16 mouse cellular contexts compared by ENCODE assay signal in genomic region chr13:49643669-49644362, GRCm38 (mm10). TPM values are rescaled to one million over a fixed set of nuclear protein-coding genes. Genes with fewer than 3 reads are reported as not detected.
A peak's percentile ranks its signal among the peaks of the same experiment; 100 is the strongest.
DNase-seq lines count a peak whose midpoint lies in the region; ATAC-seq and TF ChIP-seq lines count a peak whose summit lies in the region.
"Had no signal": no experiment of that assay in that cellular context is flagged by ENCODE, and none has a peak within 500 bp of the region (broad histone marks: within the 10 kb centered on the region; RNA-seq: fewer than 3 reads in every experiment).

No protein-coding gene starts in this region.

- H3K36me3 ChIP-seq in heart, embryonic 15.5 days = no peaks in the 10 kb centered on the region
- no peaks in the 10 kb centered on the region for H3K36me3 ChIP-seq in stomach, embryonic 15.5 days
- H3K36me3 ChIP-seq: embryonic facial prominence, embryonic 13.5 days had no signal

- POLR2A ChIA-PET in Patski (lab: Charles Lee) = no interaction called here

- no peak overlapping the region for H3K4me3 ChIP-seq in heart, embryonic 15.5 days
- no peak overlapping the region for H3K4me3 ChIP-seq in stomach, embryonic 15.5 days (replicated peaks)
- H3K4me3 ChIP-seq: embryonic facial prominence, embryonic 13.5 days had no signal

- no peaks in the 10 kb centered on the region for H3K27me3 ChIP-seq in heart, embryonic 15.5 days
- H3K27me3 ChIP-seq in Patski = no peaks in the 10 kb centered on the region
- no peaks in the 10 kb centered on the region for H3K27me3 ChIP-seq in stomach, embryonic 15.5 days (replicated peaks)
- H3K27me3 ChIP-seq: embryonic facial prominence, embryonic 13.5 days had no signal

- ATAC-seq in heart, embryonic 15.5 days (replicated peaks; ENCODE audit: insufficient number of reproducible peaks, insufficient read depth, low FRiP score, low read depth) = no peak
- peak; percentile 26 for ATAC-seq in Patski
- no peak for ATAC-seq in stomach, embryonic 15.5 days (ENCODE audit: insufficient read depth, low FRiP score, low read depth)
- no peak for ATAC-seq in megakaryocyte, adult 5-6 weeks (ENCODE audit: poor library complexity, severe bottlenecking)

- DNase-seq in heart, adult 11 months = no peak
- peak; percentile 23 to 24 for DNase-seq in kidney, postnatal 36 days
- DNase-seq in kidney, postnatal 25 days = no peak
- no peak for DNase-seq in Patski (ENCODE audit: low read depth, low spot score)
- DNase-seq in spleen, postnatal 4 days (ENCODE audit: low spot score in 2 of 2) = no peak
- DNase-seq: cerebellum, adult 9-10 months; left cerebral cortex, postnatal 4 days; right cerebral cortex, adult 18-20 months; spleen, adult 18-20 months; thymus, postnatal 4 days had no signal

- peaks cover 2% of the 10 kb centered on the region; the same call in 1 of the 2 replicates for H3K4me1 ChIP-seq in heart, embryonic 15.5 days (replicated peaks)
- 0 out of 2 replicates have a peak, but pooled peaks cover 6% of the 10 kb centered on the region for H3K4me1 ChIP-seq in stomach, embryonic 15.5 days

- H3K27ac ChIP-seq in heart, embryonic 15.5 days = 0 out of 2 replicates have a peak overlapping the region, but pooled peaks have one; percentile 15
- peak overlapping the region; percentile 18; the same call in 1 of the 2 replicates for H3K27ac ChIP-seq in stomach, embryonic 15.5 days

- no peak overlapping the region for H3K4me2 ChIP-seq in heart, embryonic 15.5 days
- no peak overlapping the region for H3K4me2 ChIP-seq in stomach, embryonic 15.5 days
- H3K4me2 ChIP-seq: embryonic facial prominence, embryonic 13.5 days; heart, embryonic 11.5 days; liver, embryonic 11.5 days had no signal

- in situ Hi-C loops in Patski (cut with MboI; ENCODE audit: low pct_unique_long_range_greater_than_20kb) = loop anchor here (5.0 kb wide), 3 partner anchors 82 to 252 kb away; no protein-coding TSS in a partner anchor

- TF ChIP-seq CTCF in Patski (IDR thresholded peaks at IDR 0.05) = no peak

- CTCF ChIA-PET in Patski (lab: Charles Lee) = interaction anchor here (1.6 to 4.3 kb wide), 5 partner anchors 82 to 200 kb away, joined by 8 to 27 read pairs (median 9); no protein-coding TSS in a partner anchor

- H3K9me3 ChIP-seq in heart, embryonic 15.5 days (replicated peaks) = no peaks in the 10 kb centered on the region
- H3K9me3 ChIP-seq in stomach, embryonic 15.5 days = no peaks in the 10 kb centered on the region
- H3K9me3 ChIP-seq: embryonic facial prominence, embryonic 13.5 days had no signal

- no peak overlapping the region for H3K9ac ChIP-seq in heart, embryonic 15.5 days
- no peak overlapping the region for H3K9ac ChIP-seq in stomach, embryonic 15.5 days
- H3K9ac ChIP-seq: embryonic facial prominence, embryonic 13.5 days had no signal

RNA-seq across cellular contexts. Expression of gene Cenpp, which starts 8.8 kb away (rescaled TPM):
- 21.1 and 26.1 TPM in 2 replicates for polyA plus RNA-seq in heart, embryonic 15.5 days (2015; fragmentation: Nextera tagmentation; extraction: Ambion mirVana)
- 9.1 TPM for polyA plus RNA-seq in Patski (2021)
- polyA plus RNA-seq in stomach, embryonic 15.5 days (2015; fragmentation: Nextera tagmentation; extraction: Ambion mirVana) = 24.1 and 25.9 TPM in 2 replicates
- total RNA-seq in megakaryocyte, adult 5-6 weeks (2015) = 21.0 and 23.3 TPM in 2 replicates
- total RNA-seq in megakaryocyte, adult 5-6 weeks (2017) = 16.5 and 18.7 TPM in 2 replicates

RNA-seq across cellular contexts. Expression of gene Nol8, which starts 9.1 kb away (rescaled TPM):
- polyA plus RNA-seq in heart, embryonic 15.5 days (2015; fragmentation: Nextera tagmentation; extraction: Ambion mirVana) = 9.9 and 15.2 TPM in 2 replicates
- 15.0 TPM for polyA plus RNA-seq in Patski (2021)
- 13.4 and 17.5 TPM in 2 replicates for polyA plus RNA-seq in stomach, embryonic 15.5 days (2015; fragmentation: Nextera tagmentation; extraction: Ambion mirVana)
- 15.8 and 18.0 TPM in 2 replicates for total RNA-seq in megakaryocyte, adult 5-6 weeks (2015)
- 16.6 and 17.3 TPM in 2 replicates for total RNA-seq in megakaryocyte, adult 5-6 weeks (2017)

RNA-seq across cellular contexts. Expression of gene Ogn, which starts 36.0 kb away (rescaled TPM):
- 51.3 and 59.7 TPM in 2 replicates for polyA plus RNA-seq in heart, embryonic 15.5 days (2015; fragmentation: Nextera tagmentation; extraction: Ambion mirVana)
- 235 TPM for polyA plus RNA-seq in Patski (2021)
- 96.0 and 101 TPM in 2 replicates for polyA plus RNA-seq in stomach, embryonic 15.5 days (2015; fragmentation: Nextera tagmentation; extraction: Ambion mirVana)
- total RNA-seq in megakaryocyte, adult 5-6 weeks (2015) = 0.07 and 0.40 TPM in 2 replicates
- total RNA-seq in megakaryocyte, adult 5-6 weeks (2017) = 0.15 and 0.77 TPM in 2 replicates

RNA-seq across cellular contexts. Expression of gene Iars, which starts 38.1 kb away (rescaled TPM):
- 40.9 and 51.6 TPM in 2 replicates for polyA plus RNA-seq in heart, embryonic 15.5 days (2015; fragmentation: Nextera tagmentation; extraction: Ambion mirVana)
- polyA plus RNA-seq in Patski (2021) = 109 TPM
- 71.4 and 74.9 TPM in 2 replicates for polyA plus RNA-seq in stomach, embryonic 15.5 days (2015; fragmentation: Nextera tagmentation; extraction: Ambion mirVana)
- total RNA-seq in megakaryocyte, adult 5-6 weeks (2015) = 29.0 and 31.8 TPM in 2 replicates
- 31.5 and 33.1 TPM in 2 replicates for total RNA-seq in megakaryocyte, adult 5-6 weeks (2017)

Comparison
In these comparisons a context has a peak if more than half of its experiments do, and no peak if none do; other contexts are left out.
1. DNase-seq: peak in kidney, postnatal 36 days (2 of 2); none in heart, adult 11 months (single experiment), kidney, postnatal 25 days (0 of 2), Patski (single experiment) and spleen, postnatal 4 days (0 of 2).